Mouse (Mus musculus): Measurements from ENCODE around the gene Vipr1.

DNA sequence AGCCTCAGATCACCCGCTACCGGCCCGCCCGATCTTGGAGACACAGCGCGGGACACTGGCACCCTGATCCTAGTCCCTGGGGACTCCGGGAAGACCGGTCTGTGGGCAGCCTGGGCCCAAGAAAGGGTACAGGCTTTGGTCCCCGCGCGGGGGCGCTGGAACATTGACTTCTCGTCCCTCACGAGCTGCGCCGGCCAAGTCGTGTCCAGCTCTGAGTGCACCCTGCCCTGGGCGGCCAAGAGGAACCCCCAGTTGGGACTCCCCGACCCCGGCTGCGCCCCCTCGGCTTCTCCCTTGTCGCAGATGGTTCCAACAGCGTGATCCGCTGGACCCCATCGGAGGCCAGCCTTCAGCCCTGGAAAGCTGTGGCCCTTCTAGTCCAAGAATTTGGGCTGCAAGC lies 515 bp upstream of the Vipr1 start, which contains the start of gene Lyzl4:
- TF ChIP-seq CTCF (IDR thresholded peaks at IDR 0.05; ENCODE audit: low read depth, low read length) (peak; percentile 68), POLR2A (IDR thresholded peaks at IDR 0.05; ENCODE audit: extremely low read depth, insufficient read depth, low read length) (no peak)

Data from liver, adult 2 months (tissue).